Mouse (Mus musculus): Measurements from ENCODE around the gene Pithd1. TPM values are rescaled to one million over a fixed set of nuclear protein-coding genes. Genes with fewer than 3 reads are reported as not detected.

The Pithd1 gene
- total RNA-seq, 1 experiment: 41.6 TPM

DNA sequence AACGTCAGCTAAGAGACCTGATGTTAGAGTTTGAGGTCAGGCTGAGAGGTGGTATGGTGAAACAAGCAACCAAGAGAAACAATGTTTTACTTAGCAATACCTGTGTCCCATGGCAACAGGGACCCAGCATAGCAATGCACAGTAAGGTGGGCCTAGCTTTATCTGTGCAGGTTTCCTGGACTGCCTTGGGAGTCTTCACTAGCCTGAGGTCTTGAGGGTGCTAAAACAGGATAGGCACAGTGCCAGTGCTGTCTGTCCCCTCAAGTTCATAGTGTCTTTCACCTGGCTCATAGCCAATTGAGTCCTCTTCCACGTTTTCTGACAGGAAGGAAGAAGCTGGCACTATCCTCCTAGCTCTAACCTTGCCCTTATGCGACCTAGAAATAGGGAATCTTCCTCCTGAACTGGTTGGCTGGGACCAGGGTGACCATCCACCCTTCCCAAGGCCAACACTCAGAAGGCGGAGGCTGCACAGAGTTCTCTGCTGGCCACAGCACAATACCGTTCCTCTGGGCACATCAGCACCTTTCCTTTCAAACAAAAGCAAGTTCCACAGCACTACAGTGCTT lies 17.1 kb upstream of the Pithd1 start:
- in situ Hi-C loops (cut with MboI; ENCODE audit: low sequenced_read_pairs in 2 of 2, unreplicated experiment in 2 of 2): no loop called here
- Histone ChIP-seq H3K4me1 (ENCODE audit: control insufficient read depth in 2 of 2, insufficient read depth in 2 of 2, low read length in 2 of 2, poor library complexity in 1 of 2) (no peaks in the 10 kb centered on the region), H3K9me3 (ENCODE audit: control insufficient read depth, insufficient read depth, low read depth, low read length) (no peaks in the 10 kb centered on the region), H3K36me3 (ENCODE audit: control insufficient read depth, insufficient read depth, low read length, poor library complexity, severe bottlenecking) (peaks cover 48% of the 10 kb centered on the region), H3K27ac (ENCODE audit: insufficient read depth, low read depth, low read length, poor library complexity, severe bottlenecking) (no peak overlapping the region), H3K4me3 (ENCODE audit: insufficient read depth in 1 of 2, low read depth in 1 of 2, low read length in 2 of 2, poor library complexity in 1 of 2, severe bottlenecking in 1 of 2) (no peak overlapping the region), H3K9ac (ENCODE audit: insufficient read depth, low read depth, low read length, poor library complexity, severe bottlenecking) (no peak overlapping the region)
- no peak for DNase-seq (ENCODE audit: low read depth, low spot score)
- TF ChIP-seq CHD2 (IDR thresholded peaks at IDR 0.05; ENCODE audit: low read depth, low read length): no peak
- no peak for TF ChIP-seq ZC3H11A (IDR thresholded peaks at IDR 0.05; ENCODE audit: borderline replicate concordance, low read depth, low read length)
- TF ChIP-seq MAFK (IDR thresholded peaks at IDR 0.05; ENCODE audit: insufficient read depth, low read depth, low read length): no peak
- TF ChIP-seq HCFC1 (IDR thresholded peaks at IDR 0.05; ENCODE audit: borderline replicate concordance, insufficient read depth, low read length): no peak
- TF ChIP-seq ZNF384 (IDR thresholded peaks at IDR 0.05; ENCODE audit: low read depth, low read length): no peak

GRCm38 (mm10) chr4:135995118-135995517 lies 8.1 kb upstream of the Pithd1 start:
- in situ Hi-C loops (cut with MboI; ENCODE audit: low sequenced_read_pairs in 2 of 2, unreplicated experiment in 2 of 2): no loop called here
- no peak overlapping the region for H3K9ac ChIP-seq (ENCODE audit: insufficient read depth, low read depth, low read length, poor library complexity, severe bottlenecking)
- H3K27ac ChIP-seq (ENCODE audit: insufficient read depth, low read depth, low read length, poor library complexity, severe bottlenecking): no peak overlapping the region
- no peak for DNase-seq (ENCODE audit: low read depth, low spot score)
- no peaks in the 10 kb centered on the region for H3K9me3 ChIP-seq (ENCODE audit: control insufficient read depth, insufficient read depth, low read depth, low read length)
- H3K4me3 ChIP-seq (ENCODE audit: insufficient read depth in 1 of 2, low read depth in 1 of 2, low read length in 2 of 2, poor library complexity in 1 of 2, severe bottlenecking in 1 of 2): no peak overlapping the region
- no peaks in the 10 kb centered on the region for H3K4me1 ChIP-seq (ENCODE audit: control insufficient read depth in 2 of 2, insufficient read depth in 2 of 2, low read length in 2 of 2, poor library complexity in 1 of 2)
- no peaks in the 10 kb centered on the region for H3K36me3 ChIP-seq (ENCODE audit: control insufficient read depth, insufficient read depth, low read length, poor library complexity, severe bottlenecking)
- no peak for TF ChIP-seq ZC3H11A (IDR thresholded peaks at IDR 0.05; ENCODE audit: borderline replicate concordance, low read depth, low read length)
- no peak for TF ChIP-seq ZNF384 (IDR thresholded peaks at IDR 0.05; ENCODE audit: low read depth, low read length)
- TF ChIP-seq HCFC1 (IDR thresholded peaks at IDR 0.05; ENCODE audit: borderline replicate concordance, insufficient read depth, low read length): no peak
- TF ChIP-seq CHD2 (IDR thresholded peaks at IDR 0.05; ENCODE audit: low read depth, low read length): no peak
- TF ChIP-seq MAFK (IDR thresholded peaks at IDR 0.05; ENCODE audit: insufficient read depth, low read depth, low read length): no peak

- H3K9ac ChIP-seq (ENCODE audit: insufficient read depth, low read depth, low read length, poor library complexity, severe bottlenecking): no peak overlapping the region
- H3K4me3 ChIP-seq (ENCODE audit: insufficient read depth in 1 of 2, low read depth in 1 of 2, low read length in 2 of 2, poor library complexity in 1 of 2, severe bottlenecking in 1 of 2): no peak overlapping the region
- H3K9me3 ChIP-seq (ENCODE audit: control insufficient read depth, insufficient read depth, low read depth, low read length): no peaks in the 10 kb centered on the region
- in situ Hi-C loops (cut with MboI; ENCODE audit: low sequenced_read_pairs in 2 of 2, unreplicated experiment in 2 of 2): no loop called here
- no peaks in the 10 kb centered on the region for H3K4me1 ChIP-seq (ENCODE audit: control insufficient read depth in 2 of 2, insufficient read depth in 2 of 2, low read length in 2 of 2, poor library complexity in 1 of 2)
- no peak for DNase-seq (ENCODE audit: low read depth, low spot score)
- H3K36me3 ChIP-seq (ENCODE audit: control insufficient read depth, insufficient read depth, low read length, poor library complexity, severe bottlenecking): no peaks in the 10 kb centered on the region
- no peak overlapping the region for H3K27ac ChIP-seq (ENCODE audit: insufficient read depth, low read depth, low read length, poor library complexity, severe bottlenecking)
- no peak for TF ChIP-seq ZC3H11A (IDR thresholded peaks at IDR 0.05; ENCODE audit: borderline replicate concordance, low read depth, low read length)
- TF ChIP-seq CHD2 (IDR thresholded peaks at IDR 0.05; ENCODE audit: low read depth, low read length): no peak
- no peak for TF ChIP-seq HCFC1 (IDR thresholded peaks at IDR 0.05; ENCODE audit: borderline replicate concordance, insufficient read depth, low read length)
- no peak for TF ChIP-seq MAFK (IDR thresholded peaks at IDR 0.05; ENCODE audit: insufficient read depth, low read depth, low read length)
- TF ChIP-seq ZNF384 (IDR thresholded peaks at IDR 0.05; ENCODE audit: low read depth, low read length): no peak
Measured at GRCm38 (mm10) chr4:135993941-135994340, 6.9 kb upstream of the Pithd1 start.

- H3K36me3 ChIP-seq (ENCODE audit: control insufficient read depth, insufficient read depth, low read length, poor library complexity, severe bottlenecking): peaks cover 15% of the 10 kb centered on the region
- H3K4me3 ChIP-seq (ENCODE audit: insufficient read depth in 1 of 2, low read depth in 1 of 2, low read length in 2 of 2, poor library complexity in 1 of 2, severe bottlenecking in 1 of 2): peak overlapping the region; percentile 89 to 94; a peak in 3 of 4 replicates
- in situ Hi-C loops (cut with MboI; ENCODE audit: low sequenced_read_pairs in 2 of 2, unreplicated experiment in 2 of 2): no loop called here
- DNase-seq (ENCODE audit: low read depth, low spot score): no peak
- H3K27ac ChIP-seq (ENCODE audit: insufficient read depth, low read depth, low read length, poor library complexity, severe bottlenecking): no peak overlapping the region
- TF ChIP-seq MAFK (IDR thresholded peaks at IDR 0.05; ENCODE audit: insufficient read depth, low read depth, low read length): no peak
- no peak for TF ChIP-seq CHD2 (IDR thresholded peaks at IDR 0.05; ENCODE audit: low read depth, low read length)
- TF ChIP-seq ZC3H11A (IDR thresholded peaks at IDR 0.05; ENCODE audit: borderline replicate concordance, low read depth, low read length): no peak
- TF ChIP-seq HCFC1 (IDR thresholded peaks at IDR 0.05; ENCODE audit: borderline replicate concordance, insufficient read depth, low read length): no peak
- no peak for TF ChIP-seq ZNF384 (IDR thresholded peaks at IDR 0.05; ENCODE audit: low read depth, low read length)
- H3K9me3 ChIP-seq (ENCODE audit: control insufficient read depth, insufficient read depth, low read depth, low read length): no peaks in the 10 kb centered on the region
- peak overlapping the region; percentile 90; the same call in 1 of the 2 replicates for H3K9ac ChIP-seq (ENCODE audit: insufficient read depth, low read depth, low read length, poor library complexity, severe bottlenecking)
- H3K4me1 ChIP-seq (ENCODE audit: control insufficient read depth in 2 of 2, insufficient read depth in 2 of 2, low read length in 2 of 2, poor library complexity in 1 of 2): peaks cover 0 to 4% of the 10 kb centered on the region in 2 experiments; a peak in 1 of 4 replicates
Measured at GRCm38 (mm10) chr4:135987714-135988113, 650 bp upstream of the Pithd1 start.

Data from ES-E14 (cell line).